Mouse (Mus musculus) small intestine, adult 10 weeks (tissue): ENCODE measurements around the gene Actrt2. TPM values are rescaled to one million over a fixed set of nuclear protein-coding genes. Genes with fewer than 3 reads are reported as not detected.

Source experiments
- polyA plus RNA-seq: library from polyadenylated mRNA; stranded (reverse); fragments of 350-450 nt; fragmentation: Illumina TruSeq; extraction: RNeasy Lipid Tissue Mini Kit (QIAGEN cat#74804); gene quantifications from one replicate; pipeline ENCODE4 v1.2.3, GENCODE M21; 2014; ENCODE audit warnings: low replicate concordance

The Actrt2 gene
- not detected for polyA plus RNA-seq

GRCm38 (mm10) chr4:154667767-154668166 is at the start of gene Actrt2:
Gene Actrt2, minus strand, starts transcription at chr4:154667867.

GRCm38 (mm10) chr4:154636721-154637311 is 30.9 kb downstream of the Actrt2 start, which contains the start of gene Prdm16:
Gene Prdm16, minus strand, starts transcription at chr4:154636873.

Other genes with a start within 250 kb of the Actrt2 start
- 4.3 TPM for gene Prdm16, start 31.0 kb downstream of the Actrt2 start, polyA plus RNA-seq
- gene Ttc34, start 169.6 kb upstream of the Actrt2 start, polyA plus RNA-seq: not detected
- not detected for gene Mmel1, start 201.7 kb upstream of the Actrt2 start, polyA plus RNA-seq
- gene Fam213b, start 231.3 kb upstream of the Actrt2 start, polyA plus RNA-seq: 3.3 TPM